Mouse (Mus musculus) limb, embryonic 12.5 days (tissue): ENCODE measurements around the gene Cep68. TPM values are rescaled to one million over a fixed set of nuclear protein-coding genes. Genes with fewer than 3 reads are reported as not detected.

Source experiments
- ATAC-seq: fragments of 200-750 bp; cut with Nextera tagmentation; 2 replicates; pipeline ENCODE4 v1.8.0; 2017; ENCODE audit warnings: low read depth, moderate TSS enrichment; ENCODE audit not compliant: insufficient number of reproducible peaks, insufficient read depth, low FRiP score, low TSS enrichment
- H3K27ac ChIP-seq: fragments of 300-500 bp; sonication (generic); 2 replicates; pipeline ENCODE4 v1.5.1; 2016; ENCODE audit warnings: mild to moderate bottlenecking, moderate library complexity
- H3K27me3 ChIP-seq: fragments of 300-500 bp; sonication (generic); 2 replicates; pipeline ENCODE4 v1.6.1; 2016; ENCODE audit warnings: mild to moderate bottlenecking, moderate library complexity
- H3K36me3 ChIP-seq: fragments of 300-500 bp; sonication (generic); 2 replicates; pipeline ENCODE4 v1.6.1; 2016; ENCODE audit warnings: mild to moderate bottlenecking, moderate library complexity
- H3K4me1 ChIP-seq: fragments of 300-500 bp; sonication (generic); replicated peaks from 2 replicates; pipeline ENCODE4 v1.6.1; 2016
- H3K4me2 ChIP-seq: fragments of 300-500 bp; sonication (generic); 2 replicates; pipeline ENCODE4 v1.6.1; 2016; ENCODE audit warnings: mild to moderate bottlenecking, moderate library complexity
- H3K4me3 ChIP-seq: fragments of 300-500 bp; sonication (generic); replicated peaks from 2 replicates; pipeline ENCODE4 v1.5.1; 2016; ENCODE audit warnings: mild to moderate bottlenecking
- H3K9ac ChIP-seq: fragments of 300-500 bp; sonication (generic); replicated peaks from 2 replicates; pipeline ENCODE4 v1.6.1; 2016; ENCODE audit warnings: mild to moderate bottlenecking, moderate library complexity
- H3K9me3 ChIP-seq: fragments of 300-500 bp; sonication (generic); 2 replicates; pipeline ENCODE4 v1.6.1; 2016; ENCODE audit warnings: mild to moderate bottlenecking, moderate library complexity
- WGBS: fragments of 180-500 bp; shearing (Covaris S2); methylation state at CpG from one replicate; pipeline ENCODE4 v1.1.7; 2016; 5-methylcytosine and 5-hydroxymethylcytosine counted together
- polyA plus RNA-seq: library from polyadenylated mRNA; unstranded; fragments of >200 nt; fragmentation: Nextera tagmentation; extraction: Ambion mirVana; gene quantifications from 2 replicates; pipeline ENCODE4 v1.2.1, GENCODE M21; 2016

Gene Cep68
- polyA plus RNA-seq, 1 experiment from 2014 or later, result 42.6 TPM

DNA sequence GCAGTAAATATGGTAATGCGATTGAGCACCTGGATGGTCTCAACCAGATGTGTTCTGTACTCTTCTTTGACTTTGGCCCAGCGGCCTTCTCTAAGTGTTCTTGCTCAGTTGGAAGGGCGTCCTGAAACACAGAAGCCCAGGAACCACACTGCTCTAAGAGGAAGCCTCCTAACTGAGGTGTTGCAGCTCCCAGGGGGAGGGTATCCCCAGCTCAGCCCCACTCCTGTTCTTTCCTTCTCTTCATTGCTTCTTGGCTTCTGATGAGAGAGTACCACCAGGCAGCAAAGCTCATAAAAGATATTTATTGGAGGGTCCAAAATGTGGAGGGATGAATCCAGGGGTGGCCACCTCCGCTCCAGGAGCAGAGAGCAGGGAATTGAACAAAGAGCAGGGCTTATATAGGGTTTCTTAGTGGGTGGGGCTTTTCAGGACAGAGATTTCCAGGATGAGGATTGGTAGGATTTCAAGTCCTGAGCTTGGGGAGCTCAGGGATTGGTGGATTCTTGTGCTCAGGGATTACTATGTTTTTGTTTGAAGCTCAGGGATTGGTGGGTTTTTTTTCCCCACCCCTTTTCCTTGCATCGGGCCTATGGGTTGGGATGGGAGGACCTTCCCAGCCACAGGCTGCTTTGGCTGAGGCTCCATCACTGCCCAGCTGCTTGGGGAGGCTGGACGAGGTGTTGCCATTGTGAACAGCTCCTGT is 1.4 kb upstream of the Cep68 start:
- 77% methylated on average over 6 of the region's 6 CpGs for WGBS
- H3K36me3 ChIP-seq, result peaks cover 16% of the 10 kb centered on the region; the same call in 1 of the 2 replicates
- peaks cover 35% of the 10 kb centered on the region for H3K4me1 ChIP-seq
- no peak overlapping the region for H3K4me2 ChIP-seq
- no peak overlapping the region for H3K4me3 ChIP-seq
- no peak overlapping the region for H3K27ac ChIP-seq
- ATAC-seq, result no peak
- H3K27me3 ChIP-seq, result no peaks in the 10 kb centered on the region
- no peak overlapping the region for H3K9ac ChIP-seq
- H3K9me3 ChIP-seq, result peaks cover 5% of the 10 kb centered on the region; the same call in 1 of the 2 replicates

DNA sequence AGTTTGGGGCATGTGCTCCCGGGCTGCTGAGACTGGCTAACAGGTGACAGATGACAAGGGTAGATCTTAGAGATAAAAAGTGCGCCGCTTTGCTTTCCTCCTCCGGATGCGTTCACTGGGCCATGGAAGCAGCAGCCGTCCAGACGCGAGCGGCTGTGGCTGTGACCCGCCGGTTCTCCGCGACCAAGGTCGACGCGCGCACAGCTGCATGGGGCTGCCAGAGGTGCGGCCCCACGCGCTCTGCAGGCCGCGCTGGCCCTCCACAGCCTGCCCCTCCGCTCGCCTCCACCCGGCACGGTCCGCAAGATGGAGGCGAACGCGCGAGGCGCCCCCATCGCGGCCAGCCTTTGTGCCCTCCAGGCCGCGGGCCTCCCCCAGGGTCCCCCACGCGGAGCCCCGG is 389 bp downstream of the Cep68 start:
- H3K4me1 ChIP-seq, result peaks cover 47% of the 10 kb centered on the region
- peak; percentile 63 for ATAC-seq
- peak overlapping the region; percentile 90 for H3K4me3 ChIP-seq
- H3K4me2 ChIP-seq, result peak overlapping the region; percentile 84
- H3K9me3 ChIP-seq, result peaks cover 5% of the 10 kb centered on the region; the same call in 1 of the 2 replicates
- no peaks in the 10 kb centered on the region for H3K27me3 ChIP-seq
- 0% methylated on average over 22 of the region's 39 CpGs for WGBS
- H3K36me3 ChIP-seq, result peaks cover 23% of the 10 kb centered on the region
- peak overlapping the region; percentile 94 for H3K9ac ChIP-seq
- H3K27ac ChIP-seq, result peak overlapping the region; percentile 92

DNA sequence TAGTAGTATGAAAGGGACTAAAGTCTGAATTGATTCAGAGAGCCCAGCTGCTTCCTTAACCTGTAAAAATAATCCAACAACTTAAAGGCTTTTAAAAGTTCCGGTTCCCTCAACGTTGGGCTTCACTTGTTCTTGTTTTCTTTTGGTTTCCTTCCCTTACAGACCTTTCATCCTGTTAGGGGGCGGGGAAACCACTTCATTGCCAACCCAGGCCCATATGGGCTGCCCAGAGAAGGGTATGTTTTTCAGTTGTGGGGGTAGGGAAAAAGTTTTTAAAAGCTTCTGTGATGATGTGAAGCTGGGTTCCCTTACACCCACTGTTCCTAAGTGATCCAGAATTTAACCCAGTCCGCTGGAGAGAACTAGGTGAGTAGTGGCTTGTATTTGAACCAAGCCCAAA is 952 bp downstream of the Cep68 start:
- peaks cover under 1% of the 10 kb centered on the region; the same call in 1 of the 2 replicates for H3K9me3 ChIP-seq
- H3K4me3 ChIP-seq, result peak overlapping the region; percentile 90
- no peak for ATAC-seq
- H3K27me3 ChIP-seq, result no peaks in the 10 kb centered on the region
- peak overlapping the region; percentile 92; the same call in 1 of the 2 replicates for H3K27ac ChIP-seq
- peak overlapping the region; percentile 84 for H3K4me2 ChIP-seq
- H3K4me1 ChIP-seq, result peaks cover 52% of the 10 kb centered on the region
- H3K9ac ChIP-seq, result peak overlapping the region; percentile 94
- peaks cover 23% of the 10 kb centered on the region for H3K36me3 ChIP-seq
- WGBS, result 6% methylated on average over 4 of the region's 4 CpGs

DNA sequence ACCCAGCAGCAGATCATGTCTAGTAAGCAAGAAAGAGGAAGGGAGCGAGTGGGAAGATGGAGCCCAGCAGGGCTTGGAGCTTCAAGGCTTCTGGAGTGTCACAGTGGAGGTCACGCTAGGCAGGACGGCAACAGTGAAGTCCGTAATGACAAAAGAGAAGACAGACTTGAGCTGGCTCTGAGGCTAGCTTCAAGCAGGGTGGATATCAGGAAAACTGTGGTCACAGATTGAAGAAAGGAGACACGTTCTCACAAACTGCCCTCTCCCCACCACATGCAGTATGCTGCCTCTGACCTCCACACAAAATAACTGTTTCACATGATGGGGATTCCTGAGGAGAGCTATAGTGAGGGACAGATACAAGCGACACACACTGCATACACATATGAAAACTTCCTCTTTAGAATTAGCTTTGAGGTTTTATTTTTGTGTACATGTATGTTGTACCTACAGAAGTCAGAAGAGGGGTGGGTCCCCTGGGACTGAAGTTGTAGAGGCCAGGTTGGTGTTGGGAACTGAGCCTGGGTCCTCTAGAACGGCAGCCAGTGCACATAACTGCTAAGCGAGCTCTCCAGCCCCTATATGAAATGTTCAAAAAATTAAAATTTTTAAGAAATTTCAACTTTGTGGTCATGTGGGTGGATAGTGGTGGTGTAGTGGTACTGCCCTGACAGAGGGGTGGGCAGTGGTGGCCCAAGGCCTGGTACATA is 1.9 kb downstream of the Cep68 start:
- Histone ChIP-seq H3K4me2 (peak overlapping the region; percentile 84), H3K4me1 (peaks cover 59% of the 10 kb centered on the region), H3K36me3 (peaks cover 23% of the 10 kb centered on the region), H3K9me3 (no peaks in the 10 kb centered on the region), H3K9ac (no peak overlapping the region), H3K27ac (no peak overlapping the region), H3K27me3 (no peaks in the 10 kb centered on the region), H3K4me3 (0 out of 2 replicates have a peak overlapping the region, but pooled peaks have one; percentile 5)
- ATAC-seq, result no peak
- WGBS, result 86% methylated on average over 8 of the region's 8 CpGs

DNA sequence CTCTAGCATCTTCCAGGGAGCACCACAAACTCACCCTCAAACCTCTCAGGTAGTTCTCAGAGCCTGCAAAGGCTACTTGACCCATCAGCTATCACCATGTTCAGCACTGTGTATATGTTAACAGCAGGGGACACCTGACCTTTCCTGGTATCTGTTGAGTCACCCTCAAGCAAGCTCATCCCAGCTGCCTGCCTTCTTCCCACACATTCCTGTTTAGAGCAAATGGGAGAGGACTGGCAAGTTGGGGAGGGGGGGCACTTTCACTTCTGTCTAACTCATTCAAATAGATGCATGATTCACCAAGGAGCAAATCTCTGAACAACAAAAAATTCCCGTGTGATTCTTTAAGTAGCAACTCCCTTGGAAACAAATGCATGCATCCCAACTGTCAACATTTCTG is 2.6 kb downstream of the Cep68 start:
- H3K4me2 ChIP-seq, result no peak overlapping the region
- H3K27me3 ChIP-seq, result no peaks in the 10 kb centered on the region
- WGBS, result 85% methylated on average over 1 of the region's 1 CpGs
- no peak overlapping the region for H3K27ac ChIP-seq
- H3K36me3 ChIP-seq, result peaks cover 27% of the 10 kb centered on the region
- H3K4me1 ChIP-seq, result peaks cover 59% of the 10 kb centered on the region
- H3K9me3 ChIP-seq, result no peaks in the 10 kb centered on the region
- no peak overlapping the region for H3K9ac ChIP-seq
- no peak for ATAC-seq
- H3K4me3 ChIP-seq, result no peak overlapping the region

DNA sequence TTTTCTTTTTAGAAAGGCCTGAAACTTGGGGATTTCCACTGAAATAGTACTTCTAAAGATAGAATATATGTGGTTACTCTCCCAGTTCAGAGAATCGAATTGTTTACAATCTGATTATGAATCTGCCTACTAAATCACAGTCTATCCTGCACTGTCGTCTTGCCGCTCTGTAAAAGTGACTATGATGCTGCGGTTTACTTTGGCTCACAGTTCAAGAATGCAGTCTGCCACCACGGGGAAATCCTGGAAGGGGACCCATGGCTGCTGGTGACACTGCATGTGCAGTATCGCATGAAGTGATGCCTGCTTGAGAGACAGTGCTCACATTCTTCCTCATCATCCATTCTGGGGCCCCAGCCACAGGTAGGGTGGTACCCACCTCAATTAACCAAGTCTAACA is 3.9 kb downstream of the Cep68 start:
- H3K36me3 ChIP-seq, result peaks cover 40% of the 10 kb centered on the region
- H3K4me1 ChIP-seq, result peaks cover 56% of the 10 kb centered on the region
- no peak overlapping the region for H3K9ac ChIP-seq
- H3K27me3 ChIP-seq, result no peaks in the 10 kb centered on the region
- H3K4me3 ChIP-seq, result no peak overlapping the region
- no peak overlapping the region for H3K4me2 ChIP-seq
- no peaks in the 10 kb centered on the region for H3K9me3 ChIP-seq
- no peak for ATAC-seq
- 87% methylated on average over 6 of the region's 6 CpGs for whole genome bisulfite sequencing
- no peak overlapping the region for H3K27ac ChIP-seq

DNA sequence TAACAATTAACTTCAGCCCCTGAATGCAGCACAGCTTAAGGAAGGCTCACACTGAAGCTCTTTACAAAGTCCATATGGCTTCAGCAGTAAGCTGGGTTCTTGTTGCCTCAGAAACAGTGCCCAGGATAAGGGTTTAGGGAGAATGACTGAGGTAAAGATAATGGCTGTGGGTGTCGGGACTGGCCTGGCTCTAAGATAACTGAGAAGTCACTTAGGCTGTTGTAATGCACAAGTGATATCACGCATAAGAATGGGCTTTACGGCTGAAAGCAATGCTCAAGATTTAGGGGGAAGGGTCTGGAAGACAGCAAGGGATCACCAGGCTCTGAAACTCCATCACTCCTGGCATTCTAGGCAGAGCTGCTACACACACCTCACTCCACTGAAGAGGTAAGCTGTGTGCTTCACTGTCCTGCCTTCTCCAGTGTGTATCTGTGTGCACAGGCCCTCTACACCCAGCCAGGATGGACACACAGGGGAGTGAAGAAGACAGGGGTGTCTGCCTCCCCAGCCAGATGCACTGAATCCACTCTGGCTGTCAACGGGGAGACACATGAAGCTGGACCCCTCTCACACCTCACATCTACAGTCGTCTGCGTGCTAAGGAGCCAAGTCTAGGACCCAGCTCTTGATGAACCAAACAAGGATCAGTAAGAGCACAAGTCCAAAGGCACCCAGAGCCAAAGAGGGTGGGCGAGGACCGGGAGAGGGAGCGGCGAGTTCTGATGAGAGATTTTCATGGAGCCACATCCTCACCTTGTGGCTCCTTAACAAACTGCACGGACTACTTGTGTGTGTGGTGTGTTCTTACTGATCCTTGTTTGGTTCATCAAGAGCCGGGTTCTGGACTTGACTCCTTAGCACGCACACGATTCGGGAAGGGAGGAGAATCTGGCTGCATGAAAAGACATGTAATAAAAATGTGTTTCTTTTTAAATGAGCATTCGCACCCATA is 4.6 kb downstream of the Cep68 start:
- ATAC-seq, result no peak
- no peaks in the 10 kb centered on the region for H3K9me3 ChIP-seq
- WGBS, result 82% methylated on average over 16 of the region's 16 CpGs
- no peaks in the 10 kb centered on the region for H3K27me3 ChIP-seq
- H3K4me1 ChIP-seq, result peaks cover 52% of the 10 kb centered on the region
- 0 out of 2 replicates have a peak overlapping the region, but pooled peaks have one; percentile 40 for H3K9ac ChIP-seq
- no peak overlapping the region for H3K4me3 ChIP-seq
- no peak overlapping the region for H3K4me2 ChIP-seq
- peaks cover 47% of the 10 kb centered on the region for H3K36me3 ChIP-seq
- H3K27ac ChIP-seq, result peak overlapping the region; percentile 64; the same call in 1 of the 2 replicates

DNA sequence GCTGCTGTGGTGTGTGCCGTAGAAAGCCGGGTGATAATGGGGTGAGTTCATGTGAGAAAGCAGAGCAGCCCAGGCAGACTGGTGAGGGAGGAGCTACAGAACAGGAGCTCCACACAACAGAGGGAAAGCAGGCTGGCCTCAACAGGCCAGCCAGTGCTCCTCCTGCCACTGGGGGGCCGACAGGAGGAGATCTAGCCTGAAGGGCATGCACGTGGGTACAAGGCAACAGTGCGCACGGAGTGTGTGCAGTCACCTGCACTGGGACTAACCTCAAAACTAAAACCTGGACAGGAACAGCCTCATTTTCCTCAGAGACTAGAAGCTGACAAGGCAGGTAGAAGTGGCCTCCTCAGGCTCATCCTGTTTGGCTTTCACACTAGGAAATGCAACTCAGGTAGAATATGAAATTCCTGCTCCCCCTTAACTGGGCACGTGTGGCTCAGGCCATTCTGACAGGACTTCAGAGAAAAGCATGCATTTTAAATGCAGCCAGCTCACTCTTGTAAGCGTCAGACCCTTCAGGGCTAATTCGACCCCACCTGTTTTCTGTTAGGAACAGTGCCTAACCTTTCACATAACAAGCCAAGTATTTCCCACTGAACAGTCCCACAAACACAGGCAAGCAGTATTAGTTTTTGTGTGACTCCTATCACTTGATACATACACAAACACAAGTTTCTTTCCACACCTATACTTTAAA is 5.9 kb downstream of the Cep68 start:
- H3K4me1 ChIP-seq, result peaks cover 50% of the 10 kb centered on the region
- ATAC-seq, result peak; percentile 23; the same call in 1 of the 2 replicates
- no peak overlapping the region for H3K9ac ChIP-seq
- no peak overlapping the region for H3K4me3 ChIP-seq
- no peaks in the 10 kb centered on the region for H3K9me3 ChIP-seq
- no peaks in the 10 kb centered on the region for H3K27me3 ChIP-seq
- 14% methylated on average over 9 of the region's 9 CpGs for WGBS
- H3K27ac ChIP-seq, result peak overlapping the region; percentile 64
- peaks cover 60% of the 10 kb centered on the region for H3K36me3 ChIP-seq
- H3K4me2 ChIP-seq, result peak overlapping the region; percentile 6; the same call in 1 of the 2 replicates

DNA sequence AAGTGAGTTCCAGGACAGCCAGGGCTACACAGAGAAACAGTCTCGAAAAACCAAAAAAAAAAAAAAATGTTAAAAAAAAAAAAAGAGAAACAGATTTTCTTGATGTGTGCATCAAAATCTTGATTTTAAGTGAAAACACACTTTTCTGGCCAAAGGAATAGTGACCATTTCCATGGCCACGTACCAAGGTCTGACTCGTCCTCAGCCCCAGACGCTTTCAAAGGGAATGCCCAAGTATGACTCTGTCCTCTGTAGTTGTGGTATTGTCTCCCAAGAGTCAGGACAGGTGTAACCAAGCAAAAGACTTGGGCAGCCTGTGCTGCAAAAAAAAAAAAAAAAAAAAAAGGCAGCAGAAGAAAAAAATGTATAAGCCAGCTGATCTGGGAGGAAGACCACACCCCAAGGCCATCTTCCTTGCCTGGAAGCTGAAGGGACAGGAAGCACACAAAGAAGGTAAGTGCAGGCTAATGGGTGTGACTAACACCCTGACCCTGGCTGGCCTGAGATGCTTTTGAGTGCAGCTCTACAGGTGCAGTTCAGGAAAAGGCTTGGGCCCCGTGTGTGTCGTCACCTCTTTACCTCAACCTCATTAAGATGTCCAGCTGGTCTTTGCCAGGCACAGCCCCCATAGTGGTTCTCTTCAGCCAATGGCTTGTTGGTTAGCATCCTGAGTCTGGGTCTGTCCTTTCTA is 6.7 kb downstream of the Cep68 start:
- no peaks in the 10 kb centered on the region for H3K27me3 ChIP-seq
- H3K36me3 ChIP-seq, result peaks cover 65% of the 10 kb centered on the region
- H3K27ac ChIP-seq, result peak overlapping the region; percentile 64; the same call in 1 of the 2 replicates
- H3K4me2 ChIP-seq, result no peak overlapping the region
- H3K9ac ChIP-seq, result no peak overlapping the region
- no peaks in the 10 kb centered on the region for H3K9me3 ChIP-seq
- H3K4me3 ChIP-seq, result no peak overlapping the region
- H3K4me1 ChIP-seq, result peaks cover 41% of the 10 kb centered on the region
- ATAC-seq, result no peak
- WGBS, result 74% methylated on average over 6 of the region's 6 CpGs

DNA sequence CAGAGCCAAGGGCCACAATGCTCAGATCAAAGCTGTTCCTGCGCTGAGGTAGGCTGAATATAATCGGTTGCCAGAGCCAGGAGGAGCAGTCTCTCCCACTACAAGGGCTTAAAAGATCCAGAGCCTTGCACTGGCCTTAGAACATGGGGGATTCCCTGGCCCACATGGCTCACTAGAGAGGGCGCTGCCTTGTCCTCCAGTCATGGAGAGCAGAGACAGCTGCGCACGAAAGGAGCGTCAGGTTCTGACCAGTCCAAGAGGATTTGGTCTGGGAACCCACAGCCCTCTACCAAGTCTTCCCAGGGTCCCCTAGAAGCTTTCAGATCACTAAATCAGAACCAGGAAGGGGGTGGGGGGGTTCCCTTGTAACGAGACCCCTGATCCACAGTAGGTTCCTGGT is 7.9 kb downstream of the Cep68 start:
- Histone ChIP-seq H3K9ac (no peak overlapping the region), H3K4me2 (no peak overlapping the region), H3K4me1 (peaks cover 29% of the 10 kb centered on the region), H3K9me3 (no peaks in the 10 kb centered on the region), H3K4me3 (no peak overlapping the region), H3K27me3 (no peaks in the 10 kb centered on the region), H3K36me3 (peaks cover 65% of the 10 kb centered on the region), H3K27ac (no peak overlapping the region)
- 93% methylated on average over 7 of the region's 7 CpGs for WGBS
- no peak for ATAC-seq
